Mouse (Mus musculus): ENCODE results near the gene Ino80e.

GRCm38 (mm10) chr7:126823940-126824339 lies 38.2 kb downstream of the Ino80e start:
- TF ChIP-seq CTCF (IDR thresholded peaks at IDR 0.05; ENCODE audit: insufficient read depth, low read depth, low read length) (no peak), POLR2A (IDR thresholded peaks at IDR 0.05; ENCODE audit: insufficient read depth, low read depth, low read length) (no peak)

All from olfactory bulb, adult 2 months (tissue).